Mouse (Mus musculus) left cerebral cortex, postnatal 36 days (tissue): ENCODE measurements at regions not wholly inside any gene's neighbourhood (a gene's known extent, or its start where the extent isn't known, plus 50 kb on each side); places are given as distances from the start of the nearest gene placed in this dataset.

ENCODE experiments used
- DNase-seq, 2 experiments: peaks; one replicate each; pipeline ENCODE4 v3.0.0; 2021 to 2022; ENCODE audit warnings: low spot score in 2 of 2, mixed read lengths in 1 of 2
- intact Hi-C: fragments of 180-260 bp; cut with DNase I; formaldehyde crosslinking; loops from one replicate; pipeline ENCODE4 v1.15.1; 2025

- DNase-seq: no peak
- intact Hi-C loops: no loop called here
These were observed 845.0 kb downstream of the D3Ertd751e start for GRCm38 (mm10) chr3:42587296-42587932.

DNA sequence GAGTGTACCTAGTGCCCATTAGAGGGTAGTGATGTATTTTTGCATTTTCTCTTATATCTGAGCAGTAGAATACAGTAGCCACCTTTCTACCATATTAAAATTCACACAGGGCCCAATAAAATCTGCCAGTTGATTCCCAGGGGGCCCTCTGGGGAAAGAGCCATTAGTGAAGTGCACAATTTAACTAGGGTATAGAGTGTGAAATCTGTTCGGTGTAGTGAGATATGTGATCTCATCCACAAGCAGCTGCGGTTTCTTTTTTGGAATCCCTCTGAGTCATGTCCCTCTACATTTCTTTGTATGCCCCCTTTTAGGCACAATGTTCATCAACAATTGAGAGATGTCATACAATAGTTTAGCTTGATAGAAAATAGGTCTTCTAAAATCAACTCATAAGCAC is 847.1 kb downstream of the D3Ertd751e start:
- intact Hi-C loops: no loop called here
- no peak for DNase-seq

DNA sequence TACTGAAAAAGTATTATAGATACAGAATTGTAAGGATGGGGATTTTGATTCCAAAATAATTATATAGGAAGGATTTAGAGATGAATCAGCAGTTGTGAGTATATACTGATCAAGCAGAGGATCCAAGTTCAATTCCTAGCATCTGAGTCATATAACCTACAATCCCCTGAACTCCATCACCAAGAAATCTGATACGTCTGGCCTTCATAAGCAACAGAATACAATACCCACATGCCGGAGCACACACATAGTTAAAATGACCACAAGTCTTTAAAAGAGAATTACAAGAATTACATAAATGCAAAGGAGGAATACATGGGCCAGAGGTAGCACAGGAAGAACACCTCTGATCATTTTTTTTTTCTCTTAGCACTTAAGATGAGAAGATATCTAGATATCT is 847.7 kb downstream of the D3Ertd751e start:
- DNase-seq: no peak
- intact Hi-C loops: no loop called here

DNA sequence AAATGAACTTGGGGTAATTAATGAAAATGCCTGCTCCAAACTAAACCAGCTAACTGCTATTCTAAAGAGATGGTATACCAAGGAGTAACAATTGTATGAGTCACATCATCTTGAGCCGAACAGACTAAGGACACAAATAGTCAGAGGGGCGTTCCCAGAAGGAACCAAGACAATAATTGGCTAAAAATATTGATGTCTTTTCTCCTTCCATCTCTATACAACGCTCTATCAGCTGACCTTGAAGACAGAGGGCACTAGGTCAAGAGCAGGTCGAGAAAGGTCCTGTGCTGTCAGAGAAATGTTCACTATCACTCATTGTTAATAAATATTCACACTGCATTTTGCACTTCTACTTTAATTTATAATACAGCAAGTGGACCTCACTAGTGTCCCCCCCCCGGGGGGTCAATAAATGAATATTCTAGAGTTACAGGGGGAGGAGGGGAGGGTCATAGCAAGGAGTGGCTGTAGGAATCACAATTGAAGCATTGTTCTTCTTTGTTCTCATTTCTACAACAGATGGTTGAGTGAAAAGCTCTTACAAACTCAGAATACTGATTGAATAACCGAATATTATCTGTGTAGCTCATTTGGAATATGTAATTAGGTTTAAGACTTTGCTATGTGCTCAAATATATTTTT is 851.5 kb downstream of the D3Ertd751e start:
- intact Hi-C loops: no loop called here
- no peak for DNase-seq

- no peak for DNase-seq
- intact Hi-C loops: no loop called here
These were observed 854.3 kb downstream of the D3Ertd751e start for GRCm38 (mm10) chr3:42596686-42597085.
